Mouse (Mus musculus) olfactory bulb, adult 2 months (tissue): ENCODE results near the gene Bcl9l. TPM values are rescaled to one million over a fixed set of nuclear protein-coding genes. Genes with fewer than 3 reads are reported as not detected.

Experiments used
- H3K27ac ChIP-seq: fragments of 200-500 bp; 2 replicates; pipeline ENCODE4 v1.5.1; 2012; ENCODE audit warnings: low read depth, low read length; ENCODE audit not compliant: insufficient read depth
- H3K4me1 ChIP-seq: fragments of 200-500 bp; 2 replicates; pipeline ENCODE4 v1.6.1; 2012; ENCODE audit warnings: low read length; ENCODE audit not compliant: control insufficient read depth, insufficient read depth
- H3K4me3 ChIP-seq: fragments of 200-500 bp; 2 replicates; pipeline ENCODE4 v1.5.1; 2012; ENCODE audit warnings: mild to moderate bottlenecking, low read depth, low read length, moderate library complexity; ENCODE audit not compliant: insufficient read depth
- CTCF ChIP-seq: fragments of 200-500 bp; IDR thresholded peaks from 2 replicates; pipeline ENCODE4 v1.5.1; 2012; ENCODE audit warnings: low read depth, mild to moderate bottlenecking, low read length, moderate library complexity; ENCODE audit not compliant: insufficient read depth
- POLR2A ChIP-seq: fragments of 200-500 bp; IDR thresholded peaks from 2 replicates; pipeline ENCODE4 v1.6.1; 2012; ENCODE audit warnings: mild to moderate bottlenecking, low read depth, low read length, moderate library complexity; ENCODE audit not compliant: insufficient read depth
- WGBS: fragments of 180-500 bp; shearing (Covaris S2); methylation state at CpG from one replicate; pipeline ENCODE4 v1.1.7; 2018; 5-methylcytosine and 5-hydroxymethylcytosine counted together
- polyA plus RNA-seq: library from polyadenylated mRNA; stranded (reverse); fragments of >200 nt; gene quantifications from 2 replicates; pipeline ENCODE4 v1.2.4, GENCODE M21; 2012; ENCODE audit warnings: low replicate concordance; ENCODE audit not compliant: missing spikeins, insufficient read depth, insufficient read length

Gene Bcl9l
- polyA plus RNA-seq, 1 experiment, result not detected

- TF ChIP-seq CTCF, result no peak
- no peak for TF ChIP-seq POLR2A
- H3K4me3 ChIP-seq, result peak overlapping the region; percentile 6; the same call in 1 of the 2 replicates
- WGBS, result 7% methylated on average over 15 of the region's 15 CpGs
- H3K27ac ChIP-seq, result no peak overlapping the region
- H3K4me1 ChIP-seq, result peaks cover 72% of the 10 kb centered on the region
Measured at GRCm38 (mm10) chr9:44486741-44487421, 4.3 kb downstream of the Bcl9l start.

- TF ChIP-seq POLR2A, result no peak
- Histone ChIP-seq H3K4me3 (peak overlapping the region; percentile 6; the same call in 1 of the 2 replicates), H3K4me1 (peaks cover 72% of the 10 kb centered on the region), H3K27ac (peak overlapping the region; percentile 50; the same call in 1 of the 2 replicates)
- WGBS, result 8% methylated on average over 7 of the region's 7 CpGs
Measured at GRCm38 (mm10) chr9:44487441-44487840, 4.8 kb downstream of the Bcl9l start.

GRCm38 (mm10) chr9:44488416-44488815 is 5.8 kb downstream of the Bcl9l start:
- no peak overlapping the region for H3K4me3 ChIP-seq
- 24% methylated on average over 8 of the region's 8 CpGs for WGBS
- H3K27ac ChIP-seq, result peak overlapping the region; percentile 50; the same call in 1 of the 2 replicates
- H3K4me1 ChIP-seq, result peaks cover 81% of the 10 kb centered on the region
- TF ChIP-seq CTCF, result no peak
- TF ChIP-seq POLR2A, result no peak

- Histone ChIP-seq H3K4me1 (peaks cover 85% of the 10 kb centered on the region), H3K4me3 (peak overlapping the region; percentile 17; the same call in 1 of the 2 replicates), H3K27ac (peak overlapping the region; percentile 56; the same call in 1 of the 2 replicates)
- no peak for TF ChIP-seq POLR2A
- no peak for TF ChIP-seq CTCF
- WGBS, result 5% methylated on average over 5 of the region's 5 CpGs
Measured at GRCm38 (mm10) chr9:44488855-44489381, 6.3 kb downstream of the Bcl9l start.

- H3K4me1 ChIP-seq, result peaks cover 88% of the 10 kb centered on the region
- no peak overlapping the region for H3K27ac ChIP-seq
- H3K4me3 ChIP-seq, result peak overlapping the region; percentile 7; the same call in 1 of the 2 replicates
- TF ChIP-seq POLR2A (no peak), CTCF (no peak)
- 14% methylated on average over 17 of the region's 17 CpGs for WGBS
Measured at GRCm38 (mm10) chr9:44489651-44490085, 7.0 kb downstream of the Bcl9l start.

GRCm38 (mm10) chr9:44490086-44490967 is 7.7 kb downstream of the Bcl9l start:
- Histone ChIP-seq H3K4me1 (peaks cover 89% of the 10 kb centered on the region), H3K4me3 (no peak overlapping the region), H3K27ac (no peak overlapping the region)
- 30% methylated on average over 17 of the region's 17 CpGs for WGBS
- TF ChIP-seq CTCF, result no peak
- TF ChIP-seq POLR2A, result no peak

GRCm38 (mm10) chr9:44491351-44491750 is 8.7 kb downstream of the Bcl9l start:
- 84% methylated on average over 10 of the region's 10 CpGs for WGBS
- Histone ChIP-seq H3K4me1 (peaks cover 80% of the 10 kb centered on the region), H3K4me3 (no peak overlapping the region), H3K27ac (no peak overlapping the region)
- TF ChIP-seq CTCF, result no peak
- no peak for TF ChIP-seq POLR2A

GRCm38 (mm10) chr9:44492631-44493461 is 10.2 kb downstream of the Bcl9l start:
- Histone ChIP-seq H3K27ac (no peak overlapping the region), H3K4me1 (peaks cover 78% of the 10 kb centered on the region), H3K4me3 (no peak overlapping the region)
- 66% methylated on average over 17 of the region's 17 CpGs for WGBS
- TF ChIP-seq CTCF, result 0 out of 2 replicates have a peak, but pooled peaks have one; percentile 9
- no peak for TF ChIP-seq POLR2A
